Comparison of ENCODE assay signal across 17 mouse cellular contexts in genomic region chr11:43350242-43350641, GRCm38 (mm10).
DNase-seq lines count a peak whose midpoint lies in the region; ATAC-seq and TF ChIP-seq lines count a peak whose summit lies in the region.
"Had no signal": no experiment of that assay in that cellular context is flagged by ENCODE, and none has a peak within 500 bp of the region (broad histone marks: within the 10 kb centered on the region; RNA-seq: fewer than 3 reads in every experiment).

No protein-coding gene starts in this region.

- H3K9me3 ChIP-seq in embryonic facial prominence, embryonic 11.5 days (replicated peaks; ENCODE audit: control insufficient read depth, low read length): no peaks in the 10 kb centered on the region
- H3K9me3 ChIP-seq in embryonic facial prominence, embryonic 10.5 days: no peaks in the 10 kb centered on the region
- H3K9me3 ChIP-seq in forebrain, postnatal 0 days (ENCODE audit: low read length): no peaks in the 10 kb centered on the region
- no peaks in the 10 kb centered on the region for H3K9me3 ChIP-seq in midbrain, embryonic 14.5 days (ENCODE audit: control insufficient read depth, low read length)
- no peaks in the 10 kb centered on the region for H3K9me3 ChIP-seq in limb, embryonic 10.5 days (replicated peaks)

- H3K4me3 ChIP-seq in embryonic facial prominence, embryonic 11.5 days (ENCODE audit: low read depth, low read length): no peak overlapping the region
- no peak overlapping the region for H3K4me3 ChIP-seq in embryonic facial prominence, embryonic 10.5 days
- no peak overlapping the region for H3K4me3 ChIP-seq in left cerebral cortex, adult 2 months
- H3K4me3 ChIP-seq in forebrain, postnatal 0 days (ENCODE audit: low read depth, low read length): no peak overlapping the region
- no peak overlapping the region for H3K4me3 ChIP-seq in midbrain, embryonic 14.5 days (replicated peaks; ENCODE audit: low read depth, low read length)
- no peak overlapping the region for H3K4me3 ChIP-seq in limb, embryonic 10.5 days

- no peak overlapping the region for H3K4me2 ChIP-seq in embryonic facial prominence, embryonic 11.5 days (ENCODE audit: low read depth, low read length)
- H3K4me2 ChIP-seq in forebrain, postnatal 0 days (ENCODE audit: low read depth): no peak overlapping the region
- H3K4me2 ChIP-seq in midbrain, embryonic 14.5 days (ENCODE audit: low read length): no peak overlapping the region
- H3K4me2 ChIP-seq: liver, embryonic 11.5 days had no signal

- H3K9ac ChIP-seq in embryonic facial prominence, embryonic 11.5 days (replicated peaks; ENCODE audit: low read length): no peak overlapping the region
- no peak overlapping the region for H3K9ac ChIP-seq in forebrain, postnatal 0 days
- no peak overlapping the region for H3K9ac ChIP-seq in midbrain, embryonic 14.5 days (replicated peaks; ENCODE audit: low read length)

- H3K27ac ChIP-seq in embryonic facial prominence, embryonic 11.5 days (replicated peaks; ENCODE audit: low read depth, low read length): no peak overlapping the region
- H3K27ac ChIP-seq in embryonic facial prominence, embryonic 10.5 days (replicated peaks): no peak overlapping the region
- H3K27ac ChIP-seq in left cerebral cortex, adult 2 months: peak overlapping the region; percentile 77
- H3K27ac ChIP-seq in forebrain, postnatal 0 days (ENCODE audit: low read depth, low read length): no peak overlapping the region
- H3K27ac ChIP-seq in midbrain, embryonic 14.5 days (replicated peaks; ENCODE audit: low read depth, low read length): no peak overlapping the region
- H3K27ac ChIP-seq in limb, embryonic 10.5 days: no peak overlapping the region

- intact Hi-C loops in left cerebral cortex, adult 2 months (cut with DNase I): no loop called here
- intact Hi-C loops in left cerebral cortex, postnatal 10 days (cut with DNase I): loop anchor here (5.0 kb wide), 1 partner anchor 928 kb away; no protein-coding TSS in a partner anchor

- WGBS in embryonic facial prominence, embryonic 11.5 days: 64% methylated on average over 3 of the region's 3 CpGs
- WGBS in embryonic facial prominence, embryonic 10.5 days: 64% methylated on average over 3 of the region's 3 CpGs
- 40% methylated on average over 3 of the region's 3 CpGs for WGBS in forebrain, postnatal 0 days
- 21% methylated on average over 3 of the region's 3 CpGs for WGBS in midbrain, embryonic 14.5 days
- WGBS in limb, embryonic 10.5 days: 71% methylated on average over 3 of the region's 3 CpGs

- no peaks in the 10 kb centered on the region for H3K36me3 ChIP-seq in embryonic facial prominence, embryonic 11.5 days (replicated peaks; ENCODE audit: control insufficient read depth, insufficient read depth, low read depth, low read length)
- H3K36me3 ChIP-seq in embryonic facial prominence, embryonic 10.5 days (replicated peaks): no peaks in the 10 kb centered on the region
- no peaks in the 10 kb centered on the region for H3K36me3 ChIP-seq in forebrain, postnatal 0 days (ENCODE audit: insufficient read depth)
- H3K36me3 ChIP-seq in midbrain, embryonic 14.5 days (ENCODE audit: control insufficient read depth, insufficient read depth, low read length): no peaks in the 10 kb centered on the region
- H3K36me3 ChIP-seq in limb, embryonic 10.5 days: no peaks in the 10 kb centered on the region

- DNase-seq in embryonic facial prominence, embryonic 11.5 days (ENCODE audit: low spot score): peak; percentile 4
- no peak for DNase-seq in embryonic facial prominence, embryonic 10.5 days (ENCODE audit: low spot score)
- no peak for DNase-seq in left cerebral cortex, adult 2 months (ENCODE audit: extremely low spot score in 1 of 2, low spot score in 2 of 2)
- DNase-seq in left cerebral cortex, postnatal 10 days (ENCODE audit: extremely low spot score in 1 of 2, low spot score in 2 of 2): no peak
- DNase-seq in forebrain, postnatal 0 days: peak; percentile 66
- peak; percentile 78 for DNase-seq in midbrain, embryonic 14.5 days
- DNase-seq in limb, embryonic 10.5 days (ENCODE audit: low spot score): no peak
- DNase-seq in thymus, adult 18-20 months: no peak
- DNase-seq: cerebellum, adult 2 months; gastrocnemius, postnatal 25 days; kidney, adult 9 months; left cerebral cortex, postnatal 4 days; lung, adult 2 months; right cerebral cortex, postnatal 4 days; thymus, adult 2 months had no signal

- no peak for TF ChIP-seq CTCF in left cerebral cortex, adult 2 months (IDR thresholded peaks at IDR 0.05)
- no peak for TF ChIP-seq CTCF in forebrain, postnatal 0 days (IDR thresholded peaks at IDR 0.05; ENCODE audit: low read depth)

- no peaks in the 10 kb centered on the region for H3K4me1 ChIP-seq in embryonic facial prominence, embryonic 11.5 days (ENCODE audit: control insufficient read depth, insufficient read depth, low read length)
- peaks cover 6% of the 10 kb centered on the region; the same call in 1 of the 2 replicates for H3K4me1 ChIP-seq in embryonic facial prominence, embryonic 10.5 days
- peaks cover 12% of the 10 kb centered on the region; the same call in 1 of the 2 replicates for H3K4me1 ChIP-seq in forebrain, postnatal 0 days (ENCODE audit: insufficient read depth)
- peaks cover 17% of the 10 kb centered on the region for H3K4me1 ChIP-seq in midbrain, embryonic 14.5 days (ENCODE audit: control insufficient read depth, insufficient read depth, low read length)
- H3K4me1 ChIP-seq in limb, embryonic 10.5 days: no peaks in the 10 kb centered on the region

- no peak for ATAC-seq in embryonic facial prominence, embryonic 11.5 days (replicated peaks; ENCODE audit: insufficient number of reproducible peaks, low FRiP score, low TSS enrichment, low read depth)
- peak; percentile 54; the same call in 1 of the 2 replicates for ATAC-seq in forebrain, postnatal 0 days
- ATAC-seq in midbrain, embryonic 14.5 days (ENCODE audit: low FRiP score, low TSS enrichment): no peak
- ATAC-seq: inflammation-experienced regulatory T-cells, adult 6 months had no signal

- H3K27me3 ChIP-seq in embryonic facial prominence, embryonic 11.5 days (ENCODE audit: control insufficient read depth, insufficient read depth, low read length): no peaks in the 10 kb centered on the region
- H3K27me3 ChIP-seq in embryonic facial prominence, embryonic 10.5 days (replicated peaks; ENCODE audit: low read depth, poor library complexity, severe bottlenecking): no peaks in the 10 kb centered on the region
- no peaks in the 10 kb centered on the region for H3K27me3 ChIP-seq in forebrain, postnatal 0 days (ENCODE audit: insufficient read depth, low read length)
- H3K27me3 ChIP-seq in midbrain, embryonic 14.5 days (ENCODE audit: control insufficient read depth, insufficient read depth, low read length): no peaks in the 10 kb centered on the region
- no peaks in the 10 kb centered on the region for H3K27me3 ChIP-seq in limb, embryonic 10.5 days (ENCODE audit: low read depth, poor library complexity, severe bottlenecking)

Comparison
In these comparisons a context has a peak if more than half of its experiments do, and no peak if none do; other contexts are left out.
1. DNase-seq: peak in embryonic facial prominence, embryonic 11.5 days (single experiment), forebrain, postnatal 0 days (single experiment) and midbrain, embryonic 14.5 days (single experiment); none in embryonic facial prominence, embryonic 10.5 days (single experiment), left cerebral cortex, adult 2 months (0 of 2), left cerebral cortex, postnatal 10 days (0 of 2), limb, embryonic 10.5 days (single experiment) and thymus, adult 18-20 months (0 of 2).